Mouse (Mus musculus): Measurements from ENCODE around the gene Ubald1. TPM values are rescaled to one million over a fixed set of nuclear protein-coding genes. Genes with fewer than 3 reads are reported as not detected.
A peak's percentile ranks its signal among the peaks of the same experiment; 100 is the strongest.

The Ubald1 gene
- polyA plus RNA-seq, 1 experiment from 2014 or later = 41.1 TPM

GRCm38 (mm10) chr16:4897146-4897730 is 17.1 kb upstream of the Ubald1 start:
- Histone ChIP-seq H3K27ac (no peak overlapping the region), H3K4me2 (replicated peaks) (no peak overlapping the region), H3K36me3 (peaks cover 15% of the 10 kb centered on the region), H3K9ac (no peak overlapping the region), H3K4me1 (peaks cover 10% of the 10 kb centered on the region; the same call in 1 of the 2 replicates), H3K27me3 (no peaks in the 10 kb centered on the region), H3K9me3 (no peaks in the 10 kb centered on the region), H3K4me3 (no peak overlapping the region)
- 66% methylated on average over 7 of the region's 7 CpGs for WGBS
- ATAC-seq (ENCODE audit: low FRiP score, low read depth) = no peak

GRCm38 (mm10) chr16:4896249-4897027 is 16.3 kb upstream of the Ubald1 start:
- Histone ChIP-seq H3K4me1 (peaks cover 9% of the 10 kb centered on the region; the same call in 1 of the 2 replicates), H3K9me3 (no peaks in the 10 kb centered on the region), H3K36me3 (peaks cover 19% of the 10 kb centered on the region), H3K4me2 (replicated peaks) (no peak overlapping the region), H3K9ac (no peak overlapping the region), H3K27ac (0 out of 2 replicates have a peak overlapping the region, but pooled peaks have one; percentile 6), H3K4me3 (no peak overlapping the region), H3K27me3 (no peaks in the 10 kb centered on the region)
- 70% methylated on average over 5 of the region's 5 CpGs for WGBS
- ATAC-seq (ENCODE audit: low FRiP score, low read depth) = no peak

GRCm38 (mm10) chr16:4894201-4894908 is 14.2 kb upstream of the Ubald1 start:
- Histone ChIP-seq H3K9me3 (no peaks in the 10 kb centered on the region), H3K4me1 (peaks cover 16% of the 10 kb centered on the region)
- WGBS = 80% methylated on average over 7 of the region's 7 CpGs

GRCm38 (mm10) chr16:4892171-4892570 is 12.1 kb upstream of the Ubald1 start:
- Histone ChIP-seq H3K36me3 (peaks cover 19% of the 10 kb centered on the region), H3K27me3 (no peaks in the 10 kb centered on the region), H3K27ac (no peak overlapping the region), H3K4me3 (no peak overlapping the region), H3K4me2 (replicated peaks) (no peak overlapping the region), H3K9me3 (no peaks in the 10 kb centered on the region), H3K9ac (no peak overlapping the region), H3K4me1 (peaks cover 31% of the 10 kb centered on the region)
- WGBS = 87% methylated on average over 6 of the region's 6 CpGs
- ATAC-seq (ENCODE audit: low FRiP score, low read depth) = no peak

More at GRCm38 (mm10) chr16:4894201-4894908, 14.2 kb upstream of the Ubald1 start:
- H3K4me3 ChIP-seq = no peak overlapping the region
- H3K27ac ChIP-seq = no peak overlapping the region
- H3K4me2 ChIP-seq (replicated peaks) = no peak overlapping the region
- H3K27me3 ChIP-seq = no peaks in the 10 kb centered on the region
- H3K9ac ChIP-seq = no peak overlapping the region
- peaks cover 19% of the 10 kb centered on the region for H3K36me3 ChIP-seq
- no peak for ATAC-seq (ENCODE audit: low FRiP score, low read depth)

GRCm38 (mm10) chr16:4890201-4890709 is 10.1 kb upstream of the Ubald1 start:
- H3K4me2 ChIP-seq (replicated peaks) = no peak overlapping the region
- no peaks in the 10 kb centered on the region for H3K9me3 ChIP-seq
- no peak overlapping the region for H3K9ac ChIP-seq
- ATAC-seq (ENCODE audit: low FRiP score, low read depth) = no peak
- peak overlapping the region; percentile 1; the same call in 1 of the 2 replicates for H3K27ac ChIP-seq
- no peaks in the 10 kb centered on the region for H3K27me3 ChIP-seq
- H3K4me1 ChIP-seq = peaks cover 31% of the 10 kb centered on the region
- peaks cover 19% of the 10 kb centered on the region for H3K36me3 ChIP-seq
- 39% methylated on average over 4 of the region's 4 CpGs for WGBS
- no peak overlapping the region for H3K4me3 ChIP-seq

GRCm38 (mm10) chr16:4886690-4887020 is 6.5 kb upstream of the Ubald1 start:
- H3K4me2 ChIP-seq (replicated peaks) = peak overlapping the region; percentile 87
- H3K36me3 ChIP-seq = peaks cover 10% of the 10 kb centered on the region
- WGBS = under 1% methylated on average over 8 of the region's 8 CpGs
- peaks cover 35% of the 10 kb centered on the region for H3K4me1 ChIP-seq
- peak overlapping the region; percentile 96 for H3K9ac ChIP-seq
- H3K27ac ChIP-seq = peak overlapping the region; percentile 84
- no peaks in the 10 kb centered on the region for H3K9me3 ChIP-seq
- peak overlapping the region; percentile 92 for H3K4me3 ChIP-seq
- H3K27me3 ChIP-seq = no peaks in the 10 kb centered on the region
- ATAC-seq (ENCODE audit: low FRiP score, low read depth) = peak; percentile 20; the same call in 1 of the 2 replicates

DNA sequence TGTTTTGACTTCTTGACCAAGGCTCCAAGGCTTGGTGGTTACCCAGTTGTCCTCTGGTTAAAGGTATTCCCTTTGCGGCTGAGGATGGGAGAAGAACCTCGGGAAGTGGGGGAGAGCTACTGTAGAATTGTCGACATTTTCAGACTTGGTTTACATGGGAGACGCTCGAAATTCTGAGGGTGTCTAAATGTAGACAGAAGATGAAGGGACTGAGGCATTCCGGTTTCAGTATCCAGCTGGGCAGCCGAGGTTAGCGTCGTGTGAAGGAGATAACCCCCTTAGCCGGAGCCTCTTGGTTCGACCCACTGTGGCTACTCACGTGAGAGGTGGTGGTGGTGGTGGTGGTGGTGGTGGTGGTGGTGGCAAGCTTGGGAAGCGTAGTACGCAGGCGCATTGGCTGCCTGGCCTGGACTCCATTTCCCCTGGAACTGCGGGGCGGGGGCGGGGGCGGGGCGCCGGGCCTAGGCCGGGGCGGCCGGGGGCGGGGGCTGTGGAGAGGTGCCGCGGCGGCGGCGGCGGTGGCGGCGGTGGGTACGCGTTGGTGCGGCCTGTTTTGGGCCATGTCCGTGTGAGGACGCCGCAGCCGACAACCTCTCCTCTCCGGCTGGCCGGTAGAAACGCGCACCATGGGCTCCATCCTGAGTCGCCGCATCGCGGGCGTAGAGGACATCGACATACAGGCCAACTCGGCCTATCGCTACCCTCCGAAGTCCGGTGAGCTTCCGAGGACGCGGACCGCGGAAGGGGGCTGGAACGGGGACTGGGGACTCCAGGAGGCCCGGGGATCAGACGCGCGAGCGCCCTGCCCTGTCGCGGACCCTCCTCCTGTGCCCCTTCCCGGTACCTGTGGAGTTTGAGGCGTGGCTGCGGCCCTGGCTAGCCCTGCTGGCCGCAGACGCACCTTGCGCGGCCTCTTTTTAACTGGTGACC is 5.9 kb upstream of the Ubald1 start, which contains the start of gene Mgrn1:
Gene Mgrn1, plus strand, starts transcription at position 490 of the 930 bp plus-strand sequence.
- peak within 1 kb of the TSS; percentile 87 for H3K4me2 ChIP-seq (replicated peaks)
- ATAC-seq (ENCODE audit: low FRiP score, low read depth) = peak; percentile 89
- peak within 1 kb of the TSS; percentile 84 for H3K27ac ChIP-seq
- H3K36me3 ChIP-seq = peaks cover 3% of the 10 kb centered on the region
- whole genome bisulfite sequencing = 1% methylated on average over 62 of the region's 74 CpGs
- H3K27me3 ChIP-seq = no peaks in the 10 kb centered on the region
- H3K4me3 ChIP-seq = peak within 1 kb of the TSS; percentile 92
- H3K9me3 ChIP-seq = no peaks in the 10 kb centered on the region
- peak within 1 kb of the TSS; percentile 96 for H3K9ac ChIP-seq
- peaks cover 41% of the 10 kb centered on the region for H3K4me1 ChIP-seq

GRCm38 (mm10) chr16:4884930-4885329 is 4.8 kb upstream of the Ubald1 start:
- peak overlapping the region; percentile 87 for H3K4me2 ChIP-seq (replicated peaks)
- 91% methylated on average over 10 of the region's 10 CpGs for WGBS
- no peak for ATAC-seq (ENCODE audit: low FRiP score, low read depth)
- H3K4me1 ChIP-seq = peaks cover 36% of the 10 kb centered on the region
- H3K9me3 ChIP-seq = no peaks in the 10 kb centered on the region
- 0 out of 2 replicates have a peak overlapping the region, but pooled peaks have one; percentile 34 for H3K27ac ChIP-seq
- no peaks in the 10 kb centered on the region for H3K27me3 ChIP-seq
- H3K4me3 ChIP-seq = peak overlapping the region; percentile 92
- no peak overlapping the region for H3K9ac ChIP-seq
- no peaks in the 10 kb centered on the region for H3K36me3 ChIP-seq

GRCm38 (mm10) chr16:4881400-4882351 is 1.6 kb upstream of the Ubald1 start:
- Histone ChIP-seq H3K27me3 (no peaks in the 10 kb centered on the region), H3K4me2 (replicated peaks) (peak overlapping the region; percentile 71), H3K9me3 (no peaks in the 10 kb centered on the region), H3K4me3 (peak overlapping the region; percentile 81), H3K4me1 (peaks cover 30% of the 10 kb centered on the region), H3K9ac (peak overlapping the region; percentile 89), H3K27ac (peak overlapping the region; percentile 97), H3K36me3 (0 out of 2 replicates have a peak, but pooled peaks cover 1% of the 10 kb centered on the region)
- 77% methylated on average over 10 of the region's 10 CpGs for WGBS
- ATAC-seq (ENCODE audit: low FRiP score, low read depth) = no peak

DNA sequence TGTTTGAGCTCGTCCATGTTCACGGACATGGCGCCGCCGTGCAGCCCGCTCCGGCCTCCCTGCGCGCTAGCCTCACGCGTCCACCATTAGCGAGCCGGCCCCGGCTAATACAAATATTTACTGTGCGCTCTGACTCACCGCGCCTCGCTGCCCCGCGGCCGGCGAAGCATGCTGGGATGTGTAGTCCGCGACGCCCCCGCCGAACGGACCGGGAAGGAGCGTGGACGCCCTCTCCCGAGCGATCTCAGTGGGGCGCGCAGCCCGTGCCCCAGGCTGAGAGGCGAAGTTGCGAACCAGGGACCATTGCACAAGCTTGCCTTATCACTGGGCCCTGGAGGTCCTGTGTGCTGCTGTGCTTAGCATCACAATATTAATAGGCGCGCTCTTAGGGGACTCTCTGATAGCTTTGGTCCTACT is 399 bp downstream of the Ubald1 start:
- peak overlapping the region; percentile 85 for H3K4me2 ChIP-seq (replicated peaks)
- ATAC-seq (ENCODE audit: low FRiP score, low read depth) = peak; percentile 78
- H3K27me3 ChIP-seq = no peaks in the 10 kb centered on the region
- WGBS = under 1% methylated on average over 40 of the region's 40 CpGs
- peak overlapping the region; percentile 88 for H3K9ac ChIP-seq
- peak overlapping the region; percentile 81 for H3K4me3 ChIP-seq
- H3K4me1 ChIP-seq = peaks cover 37% of the 10 kb centered on the region
- no peaks in the 10 kb centered on the region for H3K9me3 ChIP-seq
- peaks cover 20% of the 10 kb centered on the region for H3K36me3 ChIP-seq
- H3K27ac ChIP-seq = peak overlapping the region; percentile 99
